Mouse (Mus musculus) liver, adult (tissue): ENCODE data around the gene Macf1.

Source experiments
- GATA4 ChIP-seq: IDR thresholded peaks from 2 replicates; pipeline ENCODE4 v1.6.1; 2014; ENCODE audit warnings: mild to moderate bottlenecking, low read length; ENCODE audit not compliant: insufficient replicate concordance

Gene Macf1

GRCm38 (mm10) chr4:123334177-123334576 is 350.0 kb downstream of the Macf1 start:
- TF ChIP-seq GATA4, result no peak

- TF ChIP-seq GATA4, result no peak
Observed at GRCm38 (mm10) chr4:123333151-123333550, 351.0 kb downstream of the Macf1 start.

- no peak for TF ChIP-seq GATA4
Observed at GRCm38 (mm10) chr4:123331326-123331725, 352.8 kb downstream of the Macf1 start.

GRCm38 (mm10) chr4:123328946-123329345 is 355.2 kb downstream of the Macf1 start:
- no peak for TF ChIP-seq GATA4

GRCm38 (mm10) chr4:123327630-123328029 is 356.5 kb downstream of the Macf1 start:
- TF ChIP-seq GATA4, result no peak

GRCm38 (mm10) chr4:123326087-123326486 is 358.1 kb downstream of the Macf1 start:
- TF ChIP-seq GATA4, result no peak

GRCm38 (mm10) chr4:123323534-123323933 is 360.6 kb downstream of the Macf1 start, which contains the start of gene Oxct2a:
Gene Oxct2a, minus strand, starts transcription at chr4:123323634.
- no peak for TF ChIP-seq GATA4

GRCm38 (mm10) chr4:123314497-123314896 is 369.7 kb downstream of the Macf1 start:
- no peak for TF ChIP-seq GATA4

GRCm38 (mm10) chr4:123313010-123313409 is 371.1 kb downstream of the Macf1 start:
- TF ChIP-seq GATA4, result no peak

- TF ChIP-seq GATA4, result no peak
Observed at GRCm38 (mm10) chr4:123311845-123312244, 372.3 kb downstream of the Macf1 start.

GRCm38 (mm10) chr4:123308292-123308691 is 375.9 kb downstream of the Macf1 start:
- TF ChIP-seq GATA4, result no peak

- TF ChIP-seq GATA4, result no peak
Observed at GRCm38 (mm10) chr4:123306999-123307398, 377.2 kb downstream of the Macf1 start.

- no peak for TF ChIP-seq GATA4
Observed at GRCm38 (mm10) chr4:123305789-123306188, 378.4 kb downstream of the Macf1 start.
